Mouse (Mus musculus): ENCODE results near the gene Hmcn2.

- TF ChIP-seq MYOG (IDR thresholded peaks at IDR 0.05; ENCODE audit: control insufficient read depth, extremely low read depth, insufficient read length) (no peak), CTCF (IDR thresholded peaks at IDR 0.05; ENCODE audit: control insufficient read depth, insufficient read depth, insufficient read length) (no peak), MAX (IDR thresholded peaks at IDR 0.05) (no peak), CEBPB (IDR thresholded peaks at IDR 0.05; ENCODE audit: low read depth) (no peak), USF1 (IDR thresholded peaks at IDR 0.05; ENCODE audit: low read depth) (no peak), MYOD1 (IDR thresholded peaks at IDR 0.05; ENCODE audit: control insufficient read depth, insufficient read length, low read depth) (no peak)
These were observed 162.0 kb downstream of the Hmcn2 start for GRCm38 (mm10) chr2:31476107-31476820.

Data from C2C12 (cell line).